Mouse (Mus musculus) megakaryocyte, embryonic 14.5 days (primary cell): ENCODE results near the gene Glt6d1.

Source experiments
- FLI1 ChIP-seq: IDR thresholded peaks from 2 replicates; pipeline ENCODE4 v1.6.1; 2012; ENCODE audit warnings: low read length, inconsistent platforms, mixed read lengths
- GATA1 ChIP-seq: IDR thresholded peaks from 3 replicates; pipeline ENCODE4 v1.6.1; 2012; ENCODE audit warnings: mixed read lengths, low read length, inconsistent platforms, borderline replicate concordance

DNA sequence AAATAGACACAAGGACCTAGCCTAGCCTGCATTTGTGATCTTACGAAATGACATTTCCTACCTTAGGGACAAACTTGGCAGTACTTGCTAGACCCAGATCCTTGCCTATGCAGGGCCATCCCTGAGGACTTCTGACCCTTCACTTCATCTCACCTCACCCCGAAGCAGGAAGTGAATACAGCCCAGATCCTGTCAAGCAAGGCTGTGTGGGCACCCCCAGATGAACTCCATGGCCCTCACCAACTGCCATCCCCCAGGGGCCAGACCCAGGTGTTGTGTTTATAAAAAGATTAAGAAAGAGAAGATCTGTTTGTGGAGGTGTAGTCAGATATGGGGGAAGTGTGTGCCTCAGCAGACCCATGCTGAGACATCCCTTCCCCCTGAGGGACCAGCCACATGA, 41.0 kb downstream of the Glt6d1 start:
- no peak for TF ChIP-seq GATA1
- TF ChIP-seq FLI1, result no peak
